Mouse (Mus musculus): Measurements from ENCODE around the gene Bbc3. TPM values are rescaled to one million over a fixed set of nuclear protein-coding genes. Genes with fewer than 3 reads are reported as not detected.

Gene Bbc3
- polyA plus RNA-seq, 1 experiment from 2014 or later = 6.4 TPM

DNA sequence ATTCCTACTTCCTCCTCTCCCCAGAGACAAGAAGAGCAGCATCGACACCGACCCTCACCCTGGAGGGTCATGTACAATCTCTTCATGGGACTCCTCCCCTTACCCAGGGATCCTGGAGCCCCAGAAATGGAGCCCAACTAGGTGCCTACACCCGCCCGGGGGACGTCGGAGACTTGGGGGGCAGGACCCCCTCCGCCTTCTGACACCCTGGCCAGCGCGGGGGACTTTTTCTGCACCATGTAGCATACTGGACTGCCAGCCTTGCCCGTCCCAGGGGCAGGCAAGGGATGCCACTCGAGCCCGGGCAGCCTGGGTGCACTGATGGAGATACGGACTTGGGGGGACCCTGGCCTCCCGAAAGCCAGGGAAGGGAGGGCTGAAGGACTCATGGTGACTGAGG is 8.9 kb downstream of the Bbc3 start:
- Histone ChIP-seq H3K4me1 (replicated peaks; ENCODE audit: control insufficient read depth, insufficient read depth, low read length) (peaks cover 6% of the 10 kb centered on the region; the same call in 1 of the 2 replicates), H3K4me2 (replicated peaks; ENCODE audit: low read depth, low read length) (no peak overlapping the region), H3K4me3 (ENCODE audit: low read depth, low read length) (no peak overlapping the region), H3K9ac (ENCODE audit: low read depth, low read length) (no peak overlapping the region), H3K27me3 (ENCODE audit: control insufficient read depth, insufficient read depth, low read length) (no peaks in the 10 kb centered on the region), H3K27ac (ENCODE audit: low read depth, low read length) (no peak overlapping the region), H3K9me3 (ENCODE audit: control insufficient read depth, low read length) (no peaks in the 10 kb centered on the region), H3K36me3 (ENCODE audit: control insufficient read depth, insufficient read depth, low read length) (no peaks in the 10 kb centered on the region)
- 81% methylated on average over 14 of the region's 14 CpGs for WGBS
- ATAC-seq (ENCODE audit: low FRiP score) (no peak), DNase-seq (ENCODE audit: low spot score) (no peak)

DNA sequence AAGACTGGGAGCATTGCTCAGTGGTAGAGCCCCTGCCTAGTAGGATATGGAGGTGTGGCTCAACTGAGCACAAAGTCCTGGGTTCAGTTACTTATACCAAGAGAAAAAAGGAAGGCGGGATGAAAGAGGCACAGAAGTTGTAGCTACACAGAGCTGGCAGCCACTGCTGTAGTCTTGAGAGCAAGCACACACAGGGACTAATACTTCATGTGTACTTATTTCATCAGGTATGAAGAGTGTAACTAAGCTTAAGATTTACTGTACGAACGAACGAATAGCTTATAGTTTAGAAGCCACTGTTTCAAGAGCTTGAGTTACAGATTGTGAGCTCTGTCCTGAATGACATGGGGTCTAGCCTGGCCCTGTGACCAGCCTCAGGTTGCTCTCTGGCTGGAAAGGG is 11.0 kb downstream of the Bbc3 start:
- H3K27me3 ChIP-seq (ENCODE audit: control insufficient read depth, insufficient read depth, low read length) = no peaks in the 10 kb centered on the region
- H3K4me3 ChIP-seq (ENCODE audit: low read depth, low read length) = no peak overlapping the region
- no peak overlapping the region for H3K27ac ChIP-seq (ENCODE audit: low read depth, low read length)
- DNase-seq (ENCODE audit: low spot score) (no peak), ATAC-seq (ENCODE audit: low FRiP score) (no peak)
- no peaks in the 10 kb centered on the region for H3K9me3 ChIP-seq (ENCODE audit: control insufficient read depth, low read length)
- H3K9ac ChIP-seq (ENCODE audit: low read depth, low read length) = no peak overlapping the region
- H3K36me3 ChIP-seq (ENCODE audit: control insufficient read depth, insufficient read depth, low read length) = no peaks in the 10 kb centered on the region
- H3K4me1 ChIP-seq (replicated peaks; ENCODE audit: control insufficient read depth, insufficient read depth, low read length) = no peaks in the 10 kb centered on the region
- WGBS = 91% methylated on average over 4 of the region's 4 CpGs
- H3K4me2 ChIP-seq (replicated peaks; ENCODE audit: low read depth, low read length) = no peak overlapping the region

DNA sequence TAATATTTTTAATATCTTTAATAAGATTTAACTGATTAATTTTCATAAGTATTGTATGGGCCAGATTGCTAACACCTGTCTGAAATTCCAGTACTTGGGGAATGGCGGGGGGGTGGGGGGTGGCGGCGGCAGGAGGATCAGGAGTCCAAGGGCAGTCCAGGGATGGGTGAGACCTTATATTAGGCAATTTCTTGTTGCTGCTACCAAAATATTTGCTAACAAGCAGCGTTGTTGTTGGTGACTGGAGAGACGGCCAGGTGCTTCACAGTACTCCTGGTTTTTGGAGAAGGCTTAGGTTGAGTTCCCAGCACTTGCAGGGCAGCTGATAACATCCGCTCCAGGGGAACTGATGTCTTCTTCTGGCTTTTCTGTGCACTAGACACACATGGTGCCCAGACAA is 12.3 kb downstream of the Bbc3 start:
- Histone ChIP-seq H3K36me3 (ENCODE audit: control insufficient read depth, insufficient read depth, low read length) (no peaks in the 10 kb centered on the region), H3K9me3 (ENCODE audit: control insufficient read depth, low read length) (no peaks in the 10 kb centered on the region), H3K4me2 (replicated peaks; ENCODE audit: low read depth, low read length) (no peak overlapping the region), H3K27me3 (ENCODE audit: control insufficient read depth, insufficient read depth, low read length) (no peaks in the 10 kb centered on the region), H3K9ac (ENCODE audit: low read depth, low read length) (no peak overlapping the region), H3K4me1 (replicated peaks; ENCODE audit: control insufficient read depth, insufficient read depth, low read length) (no peaks in the 10 kb centered on the region), H3K27ac (ENCODE audit: low read depth, low read length) (no peak overlapping the region), H3K4me3 (ENCODE audit: low read depth, low read length) (no peak overlapping the region)
- 87% methylated on average over 6 of the region's 6 CpGs for WGBS
- ATAC-seq (ENCODE audit: low FRiP score) (no peak), DNase-seq (ENCODE audit: low spot score) (no peak)

DNA sequence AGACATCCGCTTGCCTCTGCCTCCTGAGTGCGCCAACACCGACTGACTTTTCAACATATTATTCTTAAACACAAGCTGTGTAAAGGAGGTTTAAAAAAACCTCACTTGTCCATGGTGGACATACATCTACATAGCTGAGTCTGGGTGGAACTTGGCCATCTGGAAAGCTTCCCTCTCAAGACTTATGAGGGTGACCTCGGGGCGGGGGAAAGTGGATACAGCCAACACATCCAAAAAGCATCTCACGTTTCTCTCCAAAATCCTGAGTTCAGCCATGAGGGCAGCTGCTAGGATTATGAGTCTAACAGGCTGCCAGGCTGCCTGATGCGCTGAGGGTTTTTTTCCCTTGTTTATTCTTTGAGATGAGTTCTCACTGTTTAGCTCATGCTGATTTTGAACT is 16.5 kb downstream of the Bbc3 start:
- no peaks in the 10 kb centered on the region for H3K27me3 ChIP-seq (ENCODE audit: control insufficient read depth, insufficient read depth, low read length)
- no peaks in the 10 kb centered on the region for H3K4me1 ChIP-seq (replicated peaks; ENCODE audit: control insufficient read depth, insufficient read depth, low read length)
- H3K27ac ChIP-seq (ENCODE audit: low read depth, low read length) = no peak overlapping the region
- no peaks in the 10 kb centered on the region for H3K9me3 ChIP-seq (ENCODE audit: control insufficient read depth, low read length)
- no peak overlapping the region for H3K4me2 ChIP-seq (replicated peaks; ENCODE audit: low read depth, low read length)
- peaks cover 5% of the 10 kb centered on the region; the same call in 1 of the 2 replicates for H3K36me3 ChIP-seq (ENCODE audit: control insufficient read depth, insufficient read depth, low read length)
- H3K4me3 ChIP-seq (ENCODE audit: low read depth, low read length) = no peak overlapping the region
- ATAC-seq (ENCODE audit: low FRiP score) (no peak), DNase-seq (ENCODE audit: low spot score) (no peak)
- WGBS = 90% methylated on average over 7 of the region's 7 CpGs
- H3K9ac ChIP-seq (ENCODE audit: low read depth, low read length) = no peak overlapping the region

DNA sequence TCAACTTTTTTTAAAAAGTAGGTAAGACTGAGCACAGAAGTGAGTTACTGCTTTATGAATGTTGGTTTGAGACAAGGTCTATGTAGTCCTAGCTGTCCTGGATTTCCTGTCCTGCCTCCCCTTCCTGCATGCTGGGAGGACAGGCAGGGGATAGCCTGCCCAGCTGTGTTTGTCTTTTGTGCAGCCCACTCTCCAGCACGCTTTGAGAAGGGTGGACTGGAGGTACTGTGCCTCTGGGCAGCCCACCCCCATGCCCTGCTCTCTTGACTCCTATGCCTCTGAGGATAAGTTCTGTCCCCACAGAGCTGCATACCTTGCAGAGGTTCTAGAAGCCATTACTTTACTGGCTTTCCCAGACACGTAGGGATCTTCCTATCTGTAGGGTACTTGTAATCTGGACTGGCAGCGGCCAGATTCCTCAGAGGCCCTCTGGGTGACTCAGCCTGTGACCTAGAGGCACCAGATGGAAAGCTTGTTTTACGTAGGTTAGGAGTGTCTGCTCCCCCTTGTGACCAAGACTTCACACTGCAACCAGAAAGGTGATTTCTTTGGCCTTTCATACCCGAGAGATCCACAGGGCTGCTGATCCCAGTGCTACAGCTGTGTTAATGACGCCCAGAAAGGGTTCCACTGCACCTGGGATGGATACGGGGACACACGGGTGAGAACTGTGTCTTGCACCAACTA is 17.9 kb downstream of the Bbc3 start:
- Histone ChIP-seq H3K4me1 (replicated peaks; ENCODE audit: control insufficient read depth, insufficient read depth, low read length) (no peaks in the 10 kb centered on the region), H3K36me3 (ENCODE audit: control insufficient read depth, insufficient read depth, low read length) (peaks cover 5% of the 10 kb centered on the region; the same call in 1 of the 2 replicates), H3K4me3 (ENCODE audit: low read depth, low read length) (no peak overlapping the region), H3K9me3 (ENCODE audit: control insufficient read depth, low read length) (no peaks in the 10 kb centered on the region), H3K27ac (ENCODE audit: low read depth, low read length) (peak overlapping the region; percentile 47; the same call in 1 of the 2 replicates), H3K27me3 (ENCODE audit: control insufficient read depth, insufficient read depth, low read length) (no peaks in the 10 kb centered on the region), H3K9ac (ENCODE audit: low read depth, low read length) (no peak overlapping the region), H3K4me2 (replicated peaks; ENCODE audit: low read depth, low read length) (no peak overlapping the region)
- peak; percentile 56; the same call in 1 of the 2 replicates for ATAC-seq (ENCODE audit: low FRiP score)
- peak; percentile 81 for DNase-seq (ENCODE audit: low spot score)
- 27% methylated on average over 8 of the region's 8 CpGs for WGBS

DNA sequence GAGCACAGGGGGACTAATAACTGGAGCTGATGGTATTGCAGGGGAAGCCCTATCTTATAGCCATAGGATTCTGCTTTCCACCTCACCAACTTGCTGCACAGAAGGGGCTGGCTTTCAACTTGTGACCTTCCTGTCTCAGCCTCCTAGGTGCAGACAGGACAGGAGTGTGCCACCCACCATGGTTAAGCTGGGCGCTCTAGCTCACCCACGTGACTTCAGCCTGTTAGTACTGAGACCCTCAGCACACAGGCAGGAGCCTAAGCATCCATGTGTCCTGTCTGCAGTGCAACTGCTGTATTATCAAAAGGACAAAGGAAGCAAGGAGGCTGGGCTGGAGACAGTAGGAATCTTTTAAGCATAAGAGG is 18.4 kb downstream of the Bbc3 start:
- no peak overlapping the region for H3K4me2 ChIP-seq (replicated peaks; ENCODE audit: low read depth, low read length)
- H3K27ac ChIP-seq (ENCODE audit: low read depth, low read length) = no peak overlapping the region
- H3K27me3 ChIP-seq (ENCODE audit: control insufficient read depth, insufficient read depth, low read length) = no peaks in the 10 kb centered on the region
- WGBS = 94% methylated on average over 2 of the region's 2 CpGs
- no peak for ATAC-seq (ENCODE audit: low FRiP score)
- H3K9me3 ChIP-seq (ENCODE audit: control insufficient read depth, low read length) = no peaks in the 10 kb centered on the region
- no peak overlapping the region for H3K9ac ChIP-seq (ENCODE audit: low read depth, low read length)
- peaks cover 5% of the 10 kb centered on the region; the same call in 1 of the 2 replicates for H3K36me3 ChIP-seq (ENCODE audit: control insufficient read depth, insufficient read depth, low read length)
- no peak overlapping the region for H3K4me3 ChIP-seq (ENCODE audit: low read depth, low read length)
- no peak for DNase-seq (ENCODE audit: low spot score)
- H3K4me1 ChIP-seq (replicated peaks; ENCODE audit: control insufficient read depth, insufficient read depth, low read length) = no peaks in the 10 kb centered on the region

DNA sequence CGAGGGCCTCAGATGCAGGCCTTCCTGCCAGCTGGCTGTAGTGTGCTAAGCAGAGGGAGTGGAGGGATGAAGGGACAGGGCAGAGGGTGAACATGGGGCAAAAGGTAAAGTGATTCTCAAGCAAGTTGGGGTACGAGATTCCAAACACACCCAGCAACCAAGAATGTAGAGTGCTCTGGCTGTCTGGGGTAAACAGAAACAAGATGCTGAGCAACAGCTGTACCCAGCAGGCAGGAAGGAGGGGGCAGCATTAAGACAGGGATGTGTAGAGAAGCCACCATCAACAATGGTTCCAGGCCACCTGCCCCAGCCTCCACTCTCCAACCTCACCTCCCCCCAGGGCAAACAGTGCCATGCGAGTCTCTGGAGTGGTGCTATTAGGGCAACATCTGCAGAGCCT is 21.0 kb downstream of the Bbc3 start:
- DNase-seq (ENCODE audit: low spot score) (no peak), ATAC-seq (ENCODE audit: low FRiP score) (no peak)
- WGBS = 94% methylated on average over 3 of the region's 3 CpGs
- no peaks in the 10 kb centered on the region for H3K27me3 ChIP-seq (ENCODE audit: control insufficient read depth, insufficient read depth, low read length)
- no peak overlapping the region for H3K4me2 ChIP-seq (replicated peaks; ENCODE audit: low read depth, low read length)
- H3K9me3 ChIP-seq (ENCODE audit: control insufficient read depth, low read length) = no peaks in the 10 kb centered on the region
- H3K9ac ChIP-seq (ENCODE audit: low read depth, low read length) = no peak overlapping the region
- H3K4me1 ChIP-seq (replicated peaks; ENCODE audit: control insufficient read depth, insufficient read depth, low read length) = no peaks in the 10 kb centered on the region
- H3K4me3 ChIP-seq (ENCODE audit: low read depth, low read length) = no peak overlapping the region
- peaks cover 9% of the 10 kb centered on the region for H3K36me3 ChIP-seq (ENCODE audit: control insufficient read depth, insufficient read depth, low read length)
- H3K27ac ChIP-seq (ENCODE audit: low read depth, low read length) = no peak overlapping the region

DNA sequence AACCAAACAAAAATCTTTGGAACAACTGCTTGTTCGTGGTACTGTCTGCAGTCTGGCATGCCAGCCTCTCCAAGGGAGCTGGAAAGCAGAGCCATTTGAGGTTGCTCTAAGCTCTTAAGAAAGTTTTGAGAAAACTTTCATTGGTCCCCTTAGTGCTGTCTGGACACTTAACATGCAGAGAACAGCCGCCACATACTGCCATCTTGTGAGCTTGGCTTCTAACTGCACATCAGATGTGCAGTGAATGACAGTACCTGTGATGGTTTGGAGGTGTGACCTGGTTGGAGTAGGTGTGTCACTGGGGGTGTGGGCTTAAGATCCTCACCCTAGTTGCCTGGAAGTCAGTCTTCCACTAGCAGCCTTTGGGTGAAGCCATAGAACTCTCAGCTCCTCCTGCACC is 29.5 kb downstream of the Bbc3 start:
- H3K27me3 ChIP-seq (ENCODE audit: control insufficient read depth, insufficient read depth, low read length) = no peaks in the 10 kb centered on the region
- no peak overlapping the region for H3K4me2 ChIP-seq (replicated peaks; ENCODE audit: low read depth, low read length)
- H3K36me3 ChIP-seq (ENCODE audit: control insufficient read depth, insufficient read depth, low read length) = peaks cover 3% of the 10 kb centered on the region; the same call in 1 of the 2 replicates
- H3K27ac ChIP-seq (ENCODE audit: low read depth, low read length) = no peak overlapping the region
- H3K9ac ChIP-seq (ENCODE audit: low read depth, low read length) = no peak overlapping the region
- H3K4me1 ChIP-seq (replicated peaks; ENCODE audit: control insufficient read depth, insufficient read depth, low read length) = no peaks in the 10 kb centered on the region
- no peak overlapping the region for H3K4me3 ChIP-seq (ENCODE audit: low read depth, low read length)
- 75% methylated on average over 2 of the region's 2 CpGs for WGBS
- no peaks in the 10 kb centered on the region for H3K9me3 ChIP-seq (ENCODE audit: control insufficient read depth, low read length)
- no peak for ATAC-seq (ENCODE audit: low FRiP score)
- no peak for DNase-seq (ENCODE audit: low spot score)

DNA sequence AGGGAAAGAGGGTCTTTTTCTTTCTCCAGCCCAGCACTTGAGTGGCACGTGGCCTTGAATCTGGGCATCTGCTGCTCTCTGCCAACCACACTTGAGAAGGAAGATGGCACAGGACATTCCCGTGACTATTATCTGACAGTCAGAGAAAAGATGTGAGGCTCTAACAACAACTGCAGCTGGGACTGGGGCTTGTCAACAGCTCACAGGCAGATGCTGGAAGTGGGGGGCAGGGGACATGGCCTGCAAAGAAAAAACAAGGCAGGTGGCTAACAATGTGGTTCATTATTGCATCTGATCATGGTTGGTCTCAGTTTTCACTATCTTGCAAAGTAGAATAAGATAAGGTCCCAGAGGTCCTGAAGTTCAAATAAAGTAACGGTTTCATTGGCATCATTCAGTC is 36.4 kb downstream of the Bbc3 start:
- ATAC-seq (ENCODE audit: low FRiP score) = no peak
- Histone ChIP-seq H3K9ac (ENCODE audit: low read depth, low read length) (no peak overlapping the region), H3K27ac (ENCODE audit: low read depth, low read length) (no peak overlapping the region), H3K4me2 (replicated peaks; ENCODE audit: low read depth, low read length) (no peak overlapping the region), H3K4me3 (ENCODE audit: low read depth, low read length) (no peak overlapping the region), H3K27me3 (ENCODE audit: control insufficient read depth, insufficient read depth, low read length) (no peaks in the 10 kb centered on the region), H3K4me1 (replicated peaks; ENCODE audit: control insufficient read depth, insufficient read depth, low read length) (no peaks in the 10 kb centered on the region), H3K36me3 (ENCODE audit: control insufficient read depth, insufficient read depth, low read length) (no peaks in the 10 kb centered on the region), H3K9me3 (ENCODE audit: control insufficient read depth, low read length) (no peaks in the 10 kb centered on the region)
- no peak for DNase-seq (ENCODE audit: low spot score)
- 90% methylated on average over 3 of the region's 3 CpGs for WGBS

Data from hindbrain, embryonic 11.5 days (tissue).